ENCODE assay signal across 8 mouse cellular contexts in genomic region chr1:175692246-175692996, GRCm38 (mm10). TPM values are rescaled to one million over a fixed set of nuclear protein-coding genes. Genes with fewer than 3 reads are reported as not detected.
DNase-seq lines count a peak whose midpoint lies in the region; ATAC-seq and TF ChIP-seq lines count a peak whose summit lies in the region.

TSS of gene Opn3 (minus strand) at chr1:175692776.
TSS of gene Chml (minus strand) at chr1:175692901.

- peak; percentile 58 for TF ChIP-seq POLR2A in kidney, adult 2 months (IDR thresholded peaks at IDR 0.05; ENCODE audit: low read depth, low read length)
- TF ChIP-seq POLR2A in spleen, adult 2 months (IDR thresholded peaks at IDR 0.05; ENCODE audit: low read depth, low read length) = peak; percentile 85

- H3K4me1 ChIP-seq in embryonic facial prominence, embryonic 13.5 days = peaks cover 20% of the 10 kb centered on the region
- peaks cover 5% of the 10 kb centered on the region; the same call in 1 of the 2 replicates for H3K4me1 ChIP-seq in kidney, adult 2 months (ENCODE audit: control insufficient read depth, insufficient read depth, low read length)
- peaks cover 11% of the 10 kb centered on the region; the same call in 1 of the 2 replicates for H3K4me1 ChIP-seq in limb, embryonic 12.5 days (replicated peaks)
- peaks cover 30% of the 10 kb centered on the region for H3K4me1 ChIP-seq in midbrain, embryonic 15.5 days
- H3K4me1 ChIP-seq in spleen, adult 2 months (ENCODE audit: control insufficient read depth, insufficient read depth, insufficient read length) = peaks cover 5% of the 10 kb centered on the region; the same call in 1 of the 2 replicates

- no peak for TF ChIP-seq CTCF in kidney, adult 2 months (conservative IDR thresholded peaks at IDR 0.05; ENCODE audit: insufficient read depth, insufficient read length, low read depth, low read length)
- TF ChIP-seq CTCF in spleen, adult 2 months (IDR thresholded peaks at IDR 0.05; ENCODE audit: extremely low read depth, insufficient read depth, insufficient read length, insufficient replicate concordance) = peak; percentile 2; the same call in 1 of the 2 replicates

- under 1% methylated on average over 57 of the region's 73 CpGs for WGBS in embryonic facial prominence, embryonic 13.5 days
- WGBS in kidney, adult 2 months = 1% methylated on average over 71 of the region's 73 CpGs
- under 1% methylated on average over 70 of the region's 73 CpGs for WGBS in limb, embryonic 12.5 days
- WGBS in midbrain, embryonic 15.5 days = under 1% methylated on average over 57 of the region's 73 CpGs
- WGBS in spleen, adult 2 months = under 1% methylated on average over 72 of the region's 73 CpGs

- peak within 1 kb of the TSS; percentile 75 for H3K4me3 ChIP-seq in embryonic facial prominence, embryonic 13.5 days
- peak within 1 kb of the TSS; percentile 70 for H3K4me3 ChIP-seq in kidney, adult 2 months (ENCODE audit: insufficient read depth, low read depth, low read length)
- peak within 1 kb of the TSS; percentile 72 for H3K4me3 ChIP-seq in limb, embryonic 12.5 days (replicated peaks)
- peak within 1 kb of the TSS; percentile 75 for H3K4me3 ChIP-seq in midbrain, embryonic 15.5 days
- peak within 1 kb of the TSS; percentile 95 for H3K4me3 ChIP-seq in spleen, adult 2 months (ENCODE audit: extremely low read depth, insufficient read depth, insufficient read length)

- H3K4me2 ChIP-seq in embryonic facial prominence, embryonic 13.5 days = peak within 1 kb of the TSS; percentile 88
- H3K4me2 ChIP-seq in limb, embryonic 12.5 days = peak within 1 kb of the TSS; percentile 65
- H3K4me2 ChIP-seq in midbrain, embryonic 15.5 days = peak within 1 kb of the TSS; percentile 86

- peak; percentile 98 for DNase-seq in 3134 (ENCODE audit: extremely low read depth, insufficient read length, low spot score)
- DNase-seq in adrenal gland, postnatal 36 days = peak; percentile 99
- peak; percentile 99 for DNase-seq in heart, adult 18-20 months
- DNase-seq in kidney, adult 2 months = peak; percentile 100
- DNase-seq in spleen, adult 2 months (ENCODE audit: low read depth in 1 of 2, low spot score in 2 of 2) = peak; percentile 99 to 100

- H3K9ac ChIP-seq in embryonic facial prominence, embryonic 13.5 days = peak within 1 kb of the TSS; percentile 83
- peak within 1 kb of the TSS; percentile 80 for H3K9ac ChIP-seq in limb, embryonic 12.5 days (replicated peaks)
- H3K9ac ChIP-seq in midbrain, embryonic 15.5 days = peak within 1 kb of the TSS; percentile 91

- ATAC-seq in embryonic facial prominence, embryonic 13.5 days (ENCODE audit: insufficient number of reproducible peaks, insufficient read depth, low FRiP score, low TSS enrichment, low read depth) = peak; percentile 99
- ATAC-seq in limb, embryonic 12.5 days (ENCODE audit: insufficient number of reproducible peaks, insufficient read depth, low FRiP score, low TSS enrichment, low read depth) = peak; percentile 98
- ATAC-seq in midbrain, embryonic 15.5 days (replicated peaks) = peak; percentile 97

- no peaks in the 10 kb centered on the region for H3K9me3 ChIP-seq in embryonic facial prominence, embryonic 13.5 days
- no peaks in the 10 kb centered on the region for H3K9me3 ChIP-seq in limb, embryonic 12.5 days
- H3K9me3 ChIP-seq in midbrain, embryonic 15.5 days = no peaks in the 10 kb centered on the region

- peak within 1 kb of the TSS; percentile 84 for H3K27ac ChIP-seq in embryonic facial prominence, embryonic 13.5 days
- peak within 1 kb of the TSS; percentile 44 for H3K27ac ChIP-seq in kidney, adult 2 months (ENCODE audit: insufficient read depth, low read depth, low read length)
- H3K27ac ChIP-seq in limb, embryonic 12.5 days = peak within 1 kb of the TSS; percentile 89
- peak within 1 kb of the TSS; percentile 92 for H3K27ac ChIP-seq in midbrain, embryonic 15.5 days
- peak within 1 kb of the TSS; percentile 77 for H3K27ac ChIP-seq in spleen, adult 2 months (ENCODE audit: insufficient read depth, low read length)

- no peaks in the 10 kb centered on the region for H3K27me3 ChIP-seq in embryonic facial prominence, embryonic 13.5 days
- no peaks in the 10 kb centered on the region for H3K27me3 ChIP-seq in kidney, adult 2 months (replicated peaks; ENCODE audit: control insufficient read depth, insufficient read depth, low read length)
- no peaks in the 10 kb centered on the region for H3K27me3 ChIP-seq in limb, embryonic 12.5 days
- H3K27me3 ChIP-seq in midbrain, embryonic 15.5 days (replicated peaks) = no peaks in the 10 kb centered on the region
- no peaks in the 10 kb centered on the region for H3K27me3 ChIP-seq in spleen, adult 2 months (ENCODE audit: control insufficient read depth, insufficient read depth, low read length)

- H3K36me3 ChIP-seq in embryonic facial prominence, embryonic 13.5 days = peaks cover 8% of the 10 kb centered on the region
- no peaks in the 10 kb centered on the region for H3K36me3 ChIP-seq in kidney, adult 2 months (ENCODE audit: control insufficient read depth, insufficient read depth, low read length)
- H3K36me3 ChIP-seq in limb, embryonic 12.5 days = peaks cover 9% of the 10 kb centered on the region
- H3K36me3 ChIP-seq in midbrain, embryonic 15.5 days (replicated peaks) = 0 out of 2 replicates have a peak, but pooled peaks cover 5% of the 10 kb centered on the region
- H3K36me3 ChIP-seq in spleen, adult 2 months (ENCODE audit: control insufficient read depth, insufficient read depth, low read length) = peaks cover 4% of the 10 kb centered on the region; the same call in 1 of the 2 replicates

RNA-seq across cellular contexts. Expression of gene Opn3, which starts in this region (rescaled TPM):
- 10 to 100 TPM; 10.1 to 15.5 TPM for total RNA-seq in adrenal gland, postnatal 36 days (2021)
- polyA plus RNA-seq in embryonic facial prominence, embryonic 13.5 days (2015; fragmentation: Nextera tagmentation; extraction: Ambion mirVana) = 6.0 and 6.2 TPM in 2 replicates
- total RNA-seq in heart, adult 18-20 months (2021) = 1 to 10 TPM; 4.2 TPM
- 2.1 and 2.2 TPM in 2 replicates for polyA plus RNA-seq in kidney, adult 2 months (2012; rRNA removed)
- 7.4 and 8.2 TPM in 2 replicates for polyA plus RNA-seq in limb, embryonic 12.5 days (2016; fragmentation: Nextera tagmentation; extraction: Ambion mirVana)
- 7.0 and 8.6 TPM in 2 replicates for polyA plus RNA-seq in midbrain, embryonic 15.5 days (2015; fragmentation: Nextera tagmentation; extraction: Ambion mirVana)
- 1.4 and 2.8 TPM in 2 replicates for polyA plus RNA-seq in spleen, adult 2 months (2012; rRNA removed)

RNA-seq across cellular contexts. Expression of gene Chml, which starts in this region (rescaled TPM):
- 10 to 100 TPM in 1 of 2 experiments, 1 to 10 TPM in 1; 9.6 to 10.4 TPM for total RNA-seq in adrenal gland, postnatal 36 days (2021)
- polyA plus RNA-seq in embryonic facial prominence, embryonic 13.5 days (2015; fragmentation: Nextera tagmentation; extraction: Ambion mirVana) = 1.8 and 1.9 TPM in 2 replicates
- 10 to 100 TPM in 1 of 2 experiments, 1 to 10 TPM in 1; 7.2 to 12.5 TPM for total RNA-seq in heart, adult 18-20 months (2021)
- polyA plus RNA-seq in kidney, adult 2 months (2012; rRNA removed) = 2.1 and 5.4 TPM in 2 replicates
- 3.4 and 3.9 TPM in 2 replicates for polyA plus RNA-seq in limb, embryonic 12.5 days (2016; fragmentation: Nextera tagmentation; extraction: Ambion mirVana)
- 3.5 and 3.7 TPM in 2 replicates for polyA plus RNA-seq in midbrain, embryonic 15.5 days (2015; fragmentation: Nextera tagmentation; extraction: Ambion mirVana)
- polyA plus RNA-seq in spleen, adult 2 months (2012; rRNA removed) = 4.6 and 16.3 TPM in 2 replicates

Comparison
In these comparisons a context has a peak if more than half of its experiments do, and no peak if none do; other contexts are left out.
1. Peak in every context shown above with its lines: DNase-seq, ATAC-seq, H3K4me3 ChIP-seq and H3K27ac ChIP-seq.